Mouse (Mus musculus) intestine, embryonic 14.5 days (tissue): Measurements from ENCODE around the gene Ngp. TPM values are rescaled to one million over a fixed set of nuclear protein-coding genes. Genes with fewer than 3 reads are reported as not detected.
"Not testable (repeated sequence)": the region's sequence is repeated elsewhere in the genome, so short reads cannot be mapped to it uniquely, and the experiment has no call there.

ENCODE experiments used
- ATAC-seq: fragments of 200-750 bp; cut with Nextera tagmentation; replicated peaks from 2 replicates; pipeline ENCODE4 v1.8.0; 2017; ENCODE audit warnings: low read depth, moderate number of reproducible peaks, moderate TSS enrichment, moderate library complexity; ENCODE audit not compliant: low FRiP score, low TSS enrichment
- DNase-seq: peaks from one replicate; pipeline ENCODE4 v3.0.0-alpha.2; 2018; ENCODE audit warnings: low spot score
- H3K27ac ChIP-seq: fragments of 300-500 bp; sonication (generic); 2 replicates; pipeline ENCODE4 v1.5.1; 2014; ENCODE audit warnings: low read depth, mild to moderate bottlenecking, control low read depth
- H3K27me3 ChIP-seq: fragments of 300-500 bp; sonication (generic); replicated peaks from 2 replicates; pipeline ENCODE4 v1.6.1; 2014; ENCODE audit warnings: low read length, control low read depth; ENCODE audit not compliant: control insufficient read depth, insufficient read depth
- H3K36me3 ChIP-seq: fragments of 300-500 bp; sonication (generic); 2 replicates; pipeline ENCODE4 v1.6.1; 2014; ENCODE audit warnings: low read length, control low read depth; ENCODE audit not compliant: control insufficient read depth, insufficient read depth
- H3K4me1 ChIP-seq: fragments of 300-500 bp; sonication (generic); replicated peaks from 2 replicates; pipeline ENCODE4 v1.6.1; 2014; ENCODE audit warnings: low read length, control low read depth, mixed read lengths; ENCODE audit not compliant: control insufficient read depth, insufficient read depth
- H3K4me2 ChIP-seq: fragments of 300-500 bp; sonication (generic); 2 replicates; pipeline ENCODE4 v1.6.1; 2014; ENCODE audit warnings: low read length
- H3K4me3 ChIP-seq: fragments of 300-500 bp; sonication (generic); 2 replicates; pipeline ENCODE4 v1.5.1; 2014; ENCODE audit warnings: low read depth, low read length, control low read depth, mixed read lengths
- H3K9ac ChIP-seq: fragments of 300-500 bp; sonication (generic); 2 replicates; pipeline ENCODE4 v1.6.1; 2014; ENCODE audit warnings: mild to moderate bottlenecking, low read length
- H3K9me3 ChIP-seq: fragments of 300-500 bp; sonication (generic); 2 replicates; pipeline ENCODE4 v1.6.1; 2016; ENCODE audit warnings: low read length, control low read depth; ENCODE audit not compliant: control insufficient read depth
- WGBS: fragments of 180-500 bp; shearing (Covaris S2); extraction: QIAGEN DNeasy Blood & Tissue Kit; methylation state at CpG from one replicate; pipeline ENCODE4 v1.1.7; 2014; 5-methylcytosine and 5-hydroxymethylcytosine counted together
- polyA plus RNA-seq: library from polyadenylated mRNA; unstranded; fragments of >200 nt; fragmentation: Nextera tagmentation; extraction: Ambion mirVana; gene quantifications from 2 replicates; pipeline ENCODE4 v1.2.1, GENCODE M21; 2014

Gene Ngp
- polyA plus RNA-seq, result 0.34 and 1.4 TPM in 2 replicates

GRCm38 (mm10) chr9:110419511-110420112, at the start of gene Ngp:
TSS of gene Ngp (plus strand) at chr9:110419747.
- no peaks in the 10 kb centered on the region for H3K9me3 ChIP-seq
- H3K4me1 ChIP-seq, result no peaks in the 10 kb centered on the region
- no peak within 1 kb of the TSS for H3K4me2 ChIP-seq
- H3K4me3 ChIP-seq, result no peak within 1 kb of the TSS
- H3K9ac ChIP-seq, result no peak within 1 kb of the TSS
- DNase-seq (no peak), ATAC-seq (no peak)
- H3K27me3 ChIP-seq, result no peaks in the 10 kb centered on the region
- WGBS, result 89% methylated on average over 12 of the region's 12 CpGs
- no peaks in the 10 kb centered on the region for H3K36me3 ChIP-seq
- H3K27ac ChIP-seq, result no peak within 1 kb of the TSS

GRCm38 (mm10) chr9:110369860-110370259, 49.7 kb upstream of the Ngp start:
- Histone ChIP-seq H3K27me3 (no peaks in the 10 kb centered on the region), H3K9me3 (no peaks in the 10 kb centered on the region), H3K27ac (no peak overlapping the region), H3K4me2 (no peak overlapping the region), H3K4me1 (no peaks in the 10 kb centered on the region), H3K9ac (no peak overlapping the region), H3K4me3 (no peak overlapping the region), H3K36me3 (peaks cover 25% of the 10 kb centered on the region)
- DNase-seq, result no peak
- no peak for ATAC-seq
- WGBS, result 80% methylated on average over 3 of the region's 3 CpGs

GRCm38 (mm10) chr9:110373871-110374270, 45.7 kb upstream of the Ngp start:
- H3K36me3 ChIP-seq, result peaks cover 37% of the 10 kb centered on the region
- no peak overlapping the region for H3K4me3 ChIP-seq
- no peaks in the 10 kb centered on the region for H3K9me3 ChIP-seq
- ATAC-seq, result no peak
- H3K9ac ChIP-seq, result no peak overlapping the region
- H3K27me3 ChIP-seq, result no peaks in the 10 kb centered on the region
- no peak overlapping the region for H3K4me2 ChIP-seq
- H3K4me1 ChIP-seq, result no peaks in the 10 kb centered on the region
- 92% methylated on average over 13 of the region's 13 CpGs for WGBS
- H3K27ac ChIP-seq, result no peak overlapping the region
- DNase-seq, result no peak

GRCm38 (mm10) chr9:110375668-110376067, 43.9 kb upstream of the Ngp start:
- no peak for ATAC-seq
- Histone ChIP-seq H3K4me2 (no peak overlapping the region), H3K4me1 (no peaks in the 10 kb centered on the region), H3K27ac (no peak overlapping the region), H3K9me3 (no peaks in the 10 kb centered on the region), H3K36me3 (peaks cover 45% of the 10 kb centered on the region), H3K27me3 (no peaks in the 10 kb centered on the region), H3K4me3 (no peak overlapping the region), H3K9ac (no peak overlapping the region)
- WGBS, result 88% methylated on average over 3 of the region's 3 CpGs
- no peak for DNase-seq

GRCm38 (mm10) chr9:110377655-110378054, 41.9 kb upstream of the Ngp start:
- H3K27ac ChIP-seq, H3K4me1 ChIP-seq, H3K4me3 ChIP-seq, H3K9me3 ChIP-seq, H3K9ac ChIP-seq, DNase-seq, ATAC-seq, H3K4me2 ChIP-seq, H3K27me3 ChIP-seq: not testable (repeated sequence)
- peaks cover 48% of the 10 kb centered on the region for H3K36me3 ChIP-seq
- WGBS, result 84% methylated on average over 15 of the region's 15 CpGs

- Histone ChIP-seq H3K27me3 (no peaks in the 10 kb centered on the region), H3K4me2 (no peak overlapping the region), H3K9ac (no peak overlapping the region), H3K36me3 (peaks cover 54% of the 10 kb centered on the region), H3K4me3 (no peak overlapping the region), H3K27ac (no peak overlapping the region), H3K4me1 (no peaks in the 10 kb centered on the region), H3K9me3 (no peaks in the 10 kb centered on the region)
- 91% methylated on average over 8 of the region's 8 CpGs for WGBS
- ATAC-seq, result no peak
- no peak for DNase-seq
These were observed 40.2 kb upstream of the Ngp start for GRCm38 (mm10) chr9:110379361-110379760.

- ATAC-seq (peak; percentile 20; the same call in 1 of the 2 replicates), DNase-seq (no peak)
- peaks cover 65% of the 10 kb centered on the region for H3K36me3 ChIP-seq
- H3K4me1 ChIP-seq, result no peaks in the 10 kb centered on the region
- H3K4me2 ChIP-seq, result no peak overlapping the region
- H3K27ac ChIP-seq, result no peak overlapping the region
- no peak overlapping the region for H3K4me3 ChIP-seq
- 33% methylated on average over 21 of the region's 21 CpGs for WGBS
- no peaks in the 10 kb centered on the region for H3K27me3 ChIP-seq
- no peak overlapping the region for H3K9ac ChIP-seq
- no peaks in the 10 kb centered on the region for H3K9me3 ChIP-seq
These were observed 38.9 kb upstream of the Ngp start for GRCm38 (mm10) chr9:110380662-110381061.

- DNase-seq (no peak), ATAC-seq (no peak)
- Histone ChIP-seq H3K9me3 (no peaks in the 10 kb centered on the region), H3K4me2 (no peak overlapping the region), H3K4me1 (no peaks in the 10 kb centered on the region), H3K9ac (no peak overlapping the region), H3K36me3 (peaks cover 71% of the 10 kb centered on the region), H3K27ac (no peak overlapping the region), H3K27me3 (no peaks in the 10 kb centered on the region), H3K4me3 (no peak overlapping the region)
- WGBS, result 75% methylated on average over 12 of the region's 12 CpGs
These were observed 38.3 kb upstream of the Ngp start for GRCm38 (mm10) chr9:110381292-110381691.

- DNase-seq (no peak), ATAC-seq (no peak)
- no peak overlapping the region for H3K4me2 ChIP-seq
- 89% methylated on average over 7 of the region's 7 CpGs for WGBS
- H3K4me1 ChIP-seq, result no peaks in the 10 kb centered on the region
- no peak overlapping the region for H3K9ac ChIP-seq
- no peak overlapping the region for H3K4me3 ChIP-seq
- no peak overlapping the region for H3K27ac ChIP-seq
- peaks cover 76% of the 10 kb centered on the region for H3K36me3 ChIP-seq
- H3K9me3 ChIP-seq, result no peaks in the 10 kb centered on the region
- no peaks in the 10 kb centered on the region for H3K27me3 ChIP-seq
These were observed 35.1 kb upstream of the Ngp start for GRCm38 (mm10) chr9:110384369-110384929.
